Mouse (Mus musculus) liver, postnatal 0 days (tissue): ENCODE measurements around the gene Ypel3.
A peak's percentile ranks its signal among the peaks of the same experiment; 100 is the strongest.

ENCODE experiments used
- CTCF ChIP-seq: sonication (generic); IDR thresholded peaks from 2 replicates; pipeline ENCODE4 v1.5.1; 2016; ENCODE audit warnings: antibody characterized with exemption, low read depth
- EP300 ChIP-seq: IDR thresholded peaks from 2 replicates; pipeline ENCODE4 v1.6.1; 2016; ENCODE audit warnings: antibody characterized with exemption, low read depth, mild to moderate bottlenecking

GRCm38 (mm10) chr7:126818818-126819217, 42.1 kb downstream of the Ypel3 start:
- peak; percentile 36 for TF ChIP-seq CTCF
- TF ChIP-seq EP300, result no peak
